Mouse (Mus musculus) right cerebral cortex, adult 2 months (tissue): ENCODE data around the gene Neurod2.
A peak's percentile ranks its signal among the peaks of the same experiment; 100 is the strongest.

Experiments used
- DNase-seq, 2 experiments: peaks; one replicate each; pipeline ENCODE4 v3.0.0; 2021 to 2022; ENCODE audit warnings: low spot score in 2 of 2

The Neurod2 gene

DNA sequence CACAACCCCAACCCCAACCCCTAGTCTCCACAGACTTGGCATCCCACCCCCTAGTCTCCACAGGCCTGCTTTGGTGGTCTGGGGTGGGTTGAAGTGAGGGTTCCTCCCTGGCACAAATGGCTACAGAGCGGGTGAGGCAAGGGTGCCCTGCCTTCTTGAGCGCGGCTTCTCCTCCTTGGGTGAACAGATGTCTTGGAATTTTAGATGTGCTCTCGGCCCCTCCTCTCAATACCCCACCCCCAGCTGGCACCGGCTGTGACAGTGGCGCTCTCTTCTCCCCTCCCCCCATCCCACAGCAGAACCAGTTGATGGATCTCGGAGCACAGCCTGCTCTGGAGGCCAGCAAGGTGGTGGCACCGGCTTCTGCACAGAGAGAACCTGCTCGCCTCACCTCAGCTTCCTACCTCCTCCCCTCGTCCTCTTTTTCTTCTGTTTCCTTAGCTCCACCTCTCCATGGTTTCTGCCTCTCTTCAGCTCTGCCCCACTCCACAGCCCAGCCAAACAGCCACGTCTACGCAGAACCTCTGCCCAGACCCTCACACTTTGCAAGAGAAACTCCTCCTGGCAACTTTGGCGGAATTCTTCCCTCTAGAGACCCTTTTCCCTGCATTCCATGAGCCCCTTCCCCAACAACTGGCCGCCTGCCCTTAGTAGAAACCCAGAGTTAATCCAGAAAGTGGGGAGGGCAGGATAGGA is 10.9 kb downstream of the Neurod2 start:
- DNase-seq = no peak

DNA sequence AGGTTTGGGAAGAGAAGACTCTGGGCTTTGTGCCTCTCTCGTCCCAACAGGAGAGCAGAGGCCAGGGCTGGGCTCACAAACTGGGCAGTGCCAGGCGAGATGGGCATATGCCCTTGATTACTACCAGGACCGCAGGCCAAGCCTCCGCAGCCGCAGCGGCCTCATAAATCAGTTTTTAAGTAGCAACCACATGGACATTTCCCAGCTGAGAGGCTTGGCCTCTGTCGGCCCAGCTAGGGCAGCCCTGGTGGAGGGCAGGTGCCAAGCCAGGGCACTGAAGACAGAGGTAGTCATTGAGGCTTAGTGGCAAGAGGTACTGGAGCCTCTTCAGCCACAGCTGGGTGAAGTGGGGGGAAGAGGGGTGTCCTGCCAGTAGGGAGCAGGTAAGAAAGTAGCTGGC is 12.0 kb downstream of the Neurod2 start:
- DNase-seq = no peak

DNA sequence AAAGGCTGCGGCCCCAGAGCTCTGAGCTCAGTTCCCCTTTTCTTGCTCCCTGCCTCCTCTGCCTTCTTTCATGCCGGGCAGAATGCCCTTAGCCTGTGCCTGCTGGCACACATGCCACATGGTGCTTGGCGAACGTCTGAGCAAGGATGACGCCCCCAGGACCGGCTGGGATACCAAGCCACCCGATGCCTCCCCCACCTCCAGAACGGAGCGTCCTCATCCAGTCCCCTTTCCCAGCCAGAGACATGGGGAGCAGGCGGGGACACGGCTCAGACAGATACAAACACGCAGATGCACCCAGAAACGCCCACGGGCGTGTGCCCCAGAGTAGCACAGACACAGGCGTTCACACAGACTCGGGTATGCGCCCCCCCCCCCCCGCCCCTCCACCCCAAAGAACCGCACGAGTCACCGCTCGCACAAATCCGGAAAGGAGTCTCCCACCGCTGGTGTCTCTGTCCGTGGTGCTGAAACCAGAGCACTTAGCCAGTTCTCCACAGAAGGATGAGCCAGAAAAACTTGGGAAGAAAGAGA is 15.6 kb downstream of the Neurod2 start:
- peak; percentile 46 to 58 for DNase-seq

DNA sequence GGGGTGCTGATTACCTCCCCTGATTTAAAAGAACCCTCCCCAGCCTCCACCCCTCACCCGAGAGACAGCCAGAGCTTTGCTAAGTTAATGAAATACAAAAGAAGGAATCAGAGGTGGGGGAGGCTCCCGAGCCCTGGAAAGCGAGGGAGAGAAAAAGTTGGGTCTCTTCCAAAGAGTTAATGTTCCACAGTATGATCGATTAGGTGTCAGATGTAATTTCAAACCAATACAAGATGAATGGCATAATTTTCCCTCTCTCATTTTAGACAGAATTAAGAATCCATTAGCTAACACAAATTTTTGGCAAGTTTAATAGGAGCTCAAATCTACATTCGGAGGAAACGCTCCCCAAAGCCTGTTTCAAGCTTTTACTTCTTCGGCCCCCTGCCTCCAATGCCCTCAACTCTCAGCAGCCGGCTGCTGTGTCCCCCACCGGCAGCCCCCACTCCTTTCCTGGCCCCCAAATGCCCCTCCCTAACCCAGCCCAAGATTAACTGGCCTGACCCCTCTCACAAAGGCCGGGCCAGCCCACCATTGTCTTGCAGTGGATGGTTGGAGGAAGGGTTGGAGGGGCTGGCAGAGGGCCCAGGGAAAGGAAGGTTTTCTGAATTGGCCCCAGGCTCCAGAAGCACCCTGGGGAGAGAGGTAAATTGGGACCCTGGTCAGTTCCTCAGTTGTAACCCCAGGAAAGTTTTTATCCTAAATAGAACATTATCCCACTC is 30.8 kb downstream of the Neurod2 start:
- DNase-seq = no peak

DNA sequence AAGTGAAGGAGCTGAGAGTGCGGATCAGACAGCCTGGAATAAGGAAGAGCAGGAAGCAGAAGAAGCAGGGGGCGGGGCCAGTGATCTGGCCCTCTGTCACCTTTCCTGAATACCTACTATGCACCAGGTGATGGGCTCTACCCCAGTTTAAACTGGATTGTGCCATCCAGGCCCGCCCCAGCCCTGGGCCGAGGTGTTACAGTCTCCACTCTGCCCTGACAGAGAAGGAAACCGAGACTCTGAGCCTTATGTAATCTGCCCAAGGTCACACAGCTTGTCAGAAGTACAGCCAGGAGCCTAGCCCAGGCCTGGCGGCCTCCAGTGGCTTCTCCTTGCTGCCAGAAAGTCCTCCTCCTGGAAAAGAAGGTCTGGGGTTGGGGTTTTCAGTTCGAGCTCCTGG is 31.7 kb downstream of the Neurod2 start:
- DNase-seq = no peak

DNA sequence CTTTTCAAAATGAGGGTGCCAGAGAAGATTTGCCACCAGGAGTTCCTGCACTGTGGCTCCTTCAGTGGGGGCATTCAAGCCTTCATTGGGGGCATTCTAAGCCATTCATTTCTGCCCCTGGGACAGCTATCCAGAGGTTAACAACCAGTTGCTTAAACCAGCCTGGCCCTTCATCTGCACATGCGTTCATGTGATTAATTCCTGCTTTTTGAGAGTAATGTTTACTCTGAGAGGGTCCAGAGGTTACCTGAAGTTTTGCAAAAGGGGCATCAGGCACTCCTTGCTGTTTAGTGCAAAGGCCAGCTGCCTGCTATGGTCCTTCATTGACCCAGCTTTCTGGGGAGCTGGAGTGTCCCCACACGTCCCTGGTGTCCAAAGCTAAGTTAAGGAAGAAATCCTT is 32.5 kb downstream of the Neurod2 start:
- no peak for DNase-seq

DNA sequence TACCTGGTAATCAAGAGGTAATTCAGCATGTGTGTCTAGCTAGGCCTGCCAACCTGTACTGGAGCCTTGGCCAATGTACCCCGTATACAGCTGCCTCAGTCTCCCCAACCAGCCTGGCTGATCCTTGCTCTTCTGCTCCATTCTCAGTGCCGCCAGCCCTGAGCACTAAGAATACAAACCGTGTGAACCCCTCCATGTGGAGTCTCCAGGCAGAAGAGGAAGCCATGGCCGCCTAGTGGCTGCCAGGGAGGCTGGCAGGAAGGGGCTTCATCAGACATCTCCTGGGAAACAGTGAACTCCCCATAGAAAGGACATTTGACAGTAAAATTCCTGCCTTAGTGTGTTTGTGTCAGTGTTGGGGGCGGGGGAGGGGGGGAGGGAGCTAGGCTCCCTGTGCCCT is 33.2 kb downstream of the Neurod2 start:
- peak in 1 of 2 experiments; percentile 66 for DNase-seq

DNA sequence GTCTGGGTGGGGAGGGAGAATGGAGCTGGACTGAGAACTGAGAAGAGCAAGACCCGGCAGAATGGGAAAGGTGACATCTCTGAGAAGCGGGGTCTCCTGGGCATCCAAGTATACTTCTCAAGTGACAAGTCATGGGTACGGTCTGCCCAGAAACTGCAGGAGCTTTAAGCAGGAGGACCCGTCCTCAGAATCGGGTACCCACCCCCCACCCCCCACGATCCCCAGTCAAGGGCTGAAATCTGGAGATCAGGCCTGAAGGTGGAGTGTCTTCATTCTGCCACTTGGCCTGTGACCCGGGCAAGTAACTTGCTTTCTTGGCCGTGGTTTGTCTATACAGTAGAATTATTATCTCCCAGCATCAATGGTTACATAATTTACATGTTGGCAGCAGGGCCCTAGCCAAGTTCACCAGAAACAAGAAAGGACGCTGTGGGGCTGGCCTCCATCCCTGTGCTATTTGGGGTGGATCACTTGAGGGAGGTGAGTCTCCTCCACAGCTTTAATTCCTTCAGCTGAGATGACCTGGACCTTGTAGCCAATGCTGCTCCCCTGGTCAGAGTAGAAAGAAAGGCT is 34.3 kb downstream of the Neurod2 start:
- DNase-seq = peak in 1 of 2 experiments; percentile 42

DNA sequence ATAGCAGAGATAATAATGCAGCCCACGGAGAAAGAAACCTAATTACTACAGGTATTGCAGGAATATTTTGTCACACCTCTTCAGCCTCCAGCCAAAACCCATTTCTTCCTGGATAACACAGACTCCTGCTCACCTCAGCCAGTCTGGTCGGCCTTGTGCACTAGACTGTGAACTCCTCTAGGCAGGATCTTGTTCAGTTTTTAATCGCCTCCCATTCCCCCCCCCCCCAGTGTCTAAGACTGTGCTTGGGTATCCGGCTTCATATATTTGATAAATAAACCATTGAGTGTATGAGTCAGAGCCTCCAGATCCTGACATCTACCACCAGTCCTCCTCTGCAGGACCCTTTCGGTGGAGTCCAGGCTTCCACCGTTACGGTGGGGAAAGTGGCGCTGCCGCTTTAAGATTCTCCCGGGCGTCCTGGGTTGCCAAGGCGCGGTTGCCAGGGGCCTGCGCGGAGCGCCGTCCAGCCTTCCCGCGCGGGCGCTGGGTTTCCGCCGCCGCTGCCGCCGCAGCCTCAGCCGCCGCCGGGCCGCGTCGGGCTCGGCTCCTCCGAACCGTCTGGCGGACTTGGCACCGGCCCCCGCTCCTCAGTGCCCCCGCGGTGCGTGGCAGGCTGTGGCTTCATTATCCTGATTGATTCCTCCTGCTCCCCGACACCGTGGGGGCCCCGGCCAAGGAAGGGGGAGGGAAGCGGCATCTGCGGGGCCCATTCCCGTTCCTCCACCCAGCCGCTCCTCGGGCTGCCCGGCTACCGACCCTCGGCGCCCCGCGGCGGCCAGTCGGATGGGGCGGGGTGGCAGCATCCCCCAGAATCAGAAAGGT is 35.0 kb downstream of the Neurod2 start:
- DNase-seq = peak; percentile 77 to 80

DNA sequence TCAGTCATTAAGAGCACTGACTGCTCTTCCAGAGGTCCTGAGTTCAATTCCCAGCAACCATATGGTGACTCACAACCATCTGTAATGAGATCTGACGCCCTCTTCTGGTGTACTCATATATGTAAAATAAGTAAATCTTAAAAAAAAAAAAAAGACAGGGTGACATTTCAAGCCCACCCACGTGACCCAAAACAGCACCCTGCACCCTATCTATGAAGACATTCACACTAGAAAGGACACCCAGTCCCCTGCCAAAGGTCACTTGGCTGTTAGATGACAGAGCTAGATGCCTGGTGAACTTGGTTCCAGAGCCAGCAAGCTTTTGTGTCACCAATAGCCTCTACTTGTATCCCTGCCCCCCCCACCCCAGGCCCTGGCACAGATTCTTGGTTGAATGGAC is 36.4 kb downstream of the Neurod2 start:
- DNase-seq = no peak

DNA sequence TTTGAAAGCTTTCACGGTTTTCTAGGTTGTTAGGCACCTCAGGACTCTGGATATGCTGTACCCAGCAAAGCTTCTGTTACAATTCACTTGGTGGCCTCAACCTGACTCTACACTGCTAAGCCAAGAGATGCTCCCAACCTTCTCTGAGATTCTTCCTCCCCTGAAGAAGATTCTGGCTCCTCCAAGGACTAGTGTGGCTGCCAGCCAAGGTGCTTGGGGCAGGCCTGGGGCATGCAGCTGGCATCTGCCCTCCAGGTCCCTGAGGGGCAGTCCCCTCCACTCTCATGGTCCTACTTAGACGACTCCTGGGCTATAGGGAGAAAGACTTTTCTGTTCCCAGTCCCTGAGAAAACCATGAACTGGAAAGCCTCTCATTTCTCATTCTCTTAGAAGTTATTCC is 38.5 kb downstream of the Neurod2 start:
- DNase-seq = no peak

DNA sequence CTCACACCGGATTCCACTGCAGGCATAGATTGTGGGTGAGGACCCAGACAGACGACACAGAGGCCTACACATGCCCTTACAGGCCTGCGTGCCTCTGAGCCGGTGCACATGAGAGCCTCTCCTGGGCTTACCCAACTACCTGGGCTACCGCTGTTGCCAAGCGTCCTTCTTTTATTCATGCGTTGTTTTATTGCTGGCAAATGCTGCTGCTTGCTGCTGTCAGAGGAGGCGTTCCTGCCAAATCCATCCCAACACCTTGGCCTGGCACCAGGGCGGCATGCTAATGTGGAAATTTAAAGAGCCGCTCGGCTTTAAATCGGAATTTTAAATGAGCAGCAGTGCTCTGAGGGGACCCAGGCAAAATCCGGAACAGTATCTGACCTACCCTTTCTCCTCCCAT is 39.6 kb downstream of the Neurod2 start:
- peak in 1 of 2 experiments; percentile 43 for DNase-seq

DNA sequence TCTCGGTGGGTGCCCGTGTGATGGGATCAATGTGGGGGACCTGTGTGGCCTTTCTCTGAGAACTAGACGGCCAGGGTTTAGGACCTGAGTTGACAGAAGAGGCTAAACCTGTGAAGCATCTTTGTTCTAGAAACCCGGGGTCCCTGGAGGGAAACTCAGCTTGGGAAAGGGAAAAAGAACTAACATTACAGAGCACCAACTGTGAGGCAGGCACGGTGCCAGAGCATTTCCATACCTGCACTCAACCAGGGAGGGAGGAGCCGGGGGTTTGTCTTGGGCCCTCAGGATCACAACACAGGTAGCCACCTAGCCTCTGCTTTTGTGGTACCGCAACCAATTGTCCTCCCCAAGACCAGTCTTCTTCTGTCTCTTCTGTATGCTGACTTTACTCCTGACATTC is 41.5 kb downstream of the Neurod2 start:
- DNase-seq = no peak

DNA sequence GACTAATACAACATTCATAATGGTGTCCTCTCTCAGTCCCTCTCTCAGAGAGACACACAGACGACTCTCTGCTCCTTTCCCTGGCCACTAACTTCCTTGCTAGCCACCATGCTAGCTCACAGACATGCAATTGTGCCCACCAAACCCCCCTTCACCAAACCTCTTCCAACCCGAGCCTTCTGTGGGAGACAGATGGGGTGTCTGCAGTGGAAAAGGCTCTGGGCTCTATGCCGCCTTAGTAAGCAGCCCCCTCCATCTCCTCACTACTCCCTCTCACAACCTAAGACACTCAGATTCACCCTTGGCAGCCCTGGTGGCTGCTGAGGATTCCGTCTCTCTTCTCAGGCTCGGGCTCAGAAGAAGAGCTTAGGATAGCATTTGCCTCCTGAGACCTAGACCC is 41.9 kb downstream of the Neurod2 start:
- DNase-seq = no peak

DNA sequence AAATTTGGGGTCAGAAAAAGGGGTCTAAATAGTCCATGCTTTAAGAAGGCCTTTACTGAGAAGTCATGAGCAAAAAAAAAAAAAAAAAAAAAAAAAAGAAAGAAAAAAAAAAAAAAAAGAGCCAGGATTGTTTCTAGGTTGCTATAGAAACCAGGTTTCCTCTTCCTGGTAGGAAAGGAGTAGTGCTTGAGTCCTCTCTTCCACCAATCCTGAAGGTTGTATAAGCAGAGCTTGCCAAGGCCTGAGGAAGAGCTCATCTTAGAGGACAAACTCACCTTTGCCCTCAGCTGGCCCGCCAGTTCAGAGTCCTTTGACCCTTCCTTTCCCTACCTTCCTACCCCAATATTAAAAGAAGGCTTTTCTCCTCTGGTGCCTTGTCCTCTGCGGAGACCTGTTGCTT is 44.1 kb downstream of the Neurod2 start:
- DNase-seq = no peak

DNA sequence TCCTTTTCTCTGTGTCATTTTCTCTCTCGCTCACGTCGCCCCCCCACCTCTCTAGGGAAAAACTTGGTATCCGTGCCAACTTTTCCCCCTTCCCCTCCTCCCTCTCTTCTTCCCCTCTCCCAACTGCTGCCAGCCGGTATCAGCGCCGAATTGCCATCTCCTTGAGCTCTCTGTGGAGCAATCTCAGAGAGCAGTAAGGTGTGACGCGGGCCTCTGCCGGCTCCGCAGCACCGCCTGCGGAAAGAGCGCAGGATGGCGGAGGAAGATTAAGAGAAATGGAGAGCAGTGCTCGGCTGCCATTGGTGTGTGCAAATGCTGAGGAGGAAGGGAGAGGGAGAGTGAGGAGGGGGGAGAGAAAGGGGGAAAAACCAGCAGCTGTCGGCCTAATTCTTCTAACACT is 45.2 kb downstream of the Neurod2 start:
- peak; percentile 57 to 64 for DNase-seq

DNA sequence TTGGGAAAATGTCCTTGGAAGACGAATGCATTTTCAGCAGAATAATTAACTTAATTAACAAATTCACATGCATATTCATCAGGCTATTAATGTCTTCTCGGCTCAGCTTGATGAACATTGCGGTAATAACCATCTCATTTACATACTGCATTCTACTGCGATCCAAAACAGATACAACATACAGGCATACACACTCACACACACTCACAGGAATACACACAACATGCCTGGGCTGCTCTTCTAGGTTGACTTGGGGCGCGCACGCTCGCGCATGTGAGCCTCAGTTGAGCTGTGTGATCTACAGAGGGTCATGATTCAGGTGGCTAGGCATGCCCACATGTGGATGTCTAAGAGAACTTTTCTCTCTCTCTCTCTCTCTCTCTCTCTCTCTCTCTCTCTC is 45.7 kb downstream of the Neurod2 start:
- DNase-seq = no peak
